ENCODE assay signal across 10 mouse cellular contexts in genomic region chr2:4568967-4569366, GRCm38 (mm10).
DNase-seq lines count a peak whose midpoint lies in the region; ATAC-seq and TF ChIP-seq lines count a peak whose summit lies in the region.
"Had no signal": no experiment of that assay in that cellular context is flagged by ENCODE, and none has a peak within 500 bp of the region (broad histone marks: within the 10 kb centered on the region; RNA-seq: fewer than 3 reads in every experiment).

No protein-coding gene starts in this region.

- no peak overlapping the region for H3ac ChIP-seq in myocyte (ENCODE audit: control insufficient read depth, insufficient read length)

- TF ChIP-seq POLR2A in embryonic fibroblast, embryonic 13.5 days (IDR thresholded peaks at IDR 0.05; ENCODE audit: low read depth, low read length), result no peak
- TF ChIP-seq POLR2A in myocyte (IDR thresholded peaks at IDR 0.05; ENCODE audit: insufficient read length, low read depth), result no peak

- H3K4me3 ChIP-seq in embryonic fibroblast, embryonic 13.5 days (ENCODE audit: insufficient read depth, low read length), result no peak overlapping the region
- H3K4me3 ChIP-seq in myocyte, result no peak overlapping the region
- H3K4me3 ChIP-seq: midbrain, embryonic 15.5 days had no signal

- no peak for ATAC-seq in erythroblast, adult 5-6 weeks (replicated peaks; ENCODE audit: low FRiP score, poor library complexity, severe bottlenecking)
- ATAC-seq: midbrain, embryonic 15.5 days had no signal

- peaks cover 54% of the 10 kb centered on the region for H3K36me3 ChIP-seq in myocyte (ENCODE audit: control insufficient read depth, insufficient read depth)

- H3K79me2 ChIP-seq in myocyte (ENCODE audit: control insufficient read depth, insufficient read depth), result peaks cover 38% of the 10 kb centered on the region

- no peak for TF ChIP-seq CTCF in embryonic fibroblast, embryonic 13.5 days (IDR thresholded peaks at IDR 0.05; ENCODE audit: borderline replicate concordance, insufficient read depth, low read length)

- DNase-seq in heart, adult 11 months, result peak; percentile 94
- no peak for DNase-seq in heart, adult 8-10 months (ENCODE audit: low spot score)
- peak; percentile 52 to 59 for DNase-seq in lung, adult 18-20 months
- DNase-seq in lung, postnatal 14 days, result no peak
- DNase-seq in adrenal gland, adult 2 months, result no peak
- DNase-seq: thymus, adult 18-20 months had no signal

- H3K4me2 ChIP-seq in myocyte (ENCODE audit: low read depth), result peak overlapping the region; percentile 46
- H3K4me2 ChIP-seq: midbrain, embryonic 15.5 days had no signal

- H3K27me3 ChIP-seq in myocyte (ENCODE audit: control insufficient read depth, insufficient read depth, insufficient read length), result no peaks in the 10 kb centered on the region
- H3K27me3 ChIP-seq: midbrain, embryonic 15.5 days had no signal

- 0 out of 2 replicates have a peak overlapping the region, but pooled peaks have one; percentile 39 for H3K27ac ChIP-seq in embryonic fibroblast, embryonic 13.5 days (ENCODE audit: insufficient read depth, low read length)
- H3K27ac ChIP-seq: midbrain, embryonic 15.5 days had no signal

- H3K4me1 ChIP-seq in embryonic fibroblast, embryonic 13.5 days (ENCODE audit: control insufficient read depth, insufficient read depth, low read length), result peaks cover 10% of the 10 kb centered on the region

TF ChIP-seq in myocyte, 11 proteins besides CTCF, POLR2A, EP300 and RAD21:
- TF ChIP-seq USF1 (IDR thresholded peaks at IDR 0.05; ENCODE audit: low read depth) (peak; percentile 41), MYOD1 (IDR thresholded peaks at IDR 0.05; ENCODE audit: control insufficient read depth in 1 of 3, insufficient read length in 2 of 3, low read depth in 2 of 3) (peak in 2 of 3 experiments; percentile 25 to 46), POLR2AphosphoS2 (IDR thresholded peaks at IDR 0.05; ENCODE audit: insufficient read length, low read depth) (no peak), MYOG (IDR thresholded peaks at IDR 0.05; ENCODE audit: control insufficient read depth in 1 of 3, insufficient read depth in 1 of 3, insufficient read length in 2 of 3, low read depth in 2 of 3) (peak in 1 of 3 experiments; percentile 69), TCF3 (IDR thresholded peaks at IDR 0.05; ENCODE audit: insufficient read length, low read depth) (no peak), CEBPB (IDR thresholded peaks at IDR 0.05; ENCODE audit: insufficient read depth, poor library complexity, severe bottlenecking) (0 out of 2 replicates have a peak, but pooled peaks have one; percentile 20)
TF ChIP-seq in myocyte: peak in this region for 4.

Comparison
In these comparisons a context has a peak if more than half of its experiments do, and no peak if none do; other contexts are left out.
1. DNase-seq: peak in heart, adult 11 months (single experiment) and lung, adult 18-20 months (2 of 2); none in heart, adult 8-10 months (single experiment), lung, postnatal 14 days (single experiment) and adrenal gland, adult 2 months (single experiment).